Mouse (Mus musculus): ENCODE measurements around the gene Fam160a2. TPM values are rescaled to one million over a fixed set of nuclear protein-coding genes. Genes with fewer than 3 reads are reported as not detected.
A peak's percentile ranks its signal among the peaks of the same experiment; 100 is the strongest.

Gene Fam160a2
- total and polyA plus RNA-seq, 2 experiments from 2014 or later: 35.8 to 37.3 TPM

DNA sequence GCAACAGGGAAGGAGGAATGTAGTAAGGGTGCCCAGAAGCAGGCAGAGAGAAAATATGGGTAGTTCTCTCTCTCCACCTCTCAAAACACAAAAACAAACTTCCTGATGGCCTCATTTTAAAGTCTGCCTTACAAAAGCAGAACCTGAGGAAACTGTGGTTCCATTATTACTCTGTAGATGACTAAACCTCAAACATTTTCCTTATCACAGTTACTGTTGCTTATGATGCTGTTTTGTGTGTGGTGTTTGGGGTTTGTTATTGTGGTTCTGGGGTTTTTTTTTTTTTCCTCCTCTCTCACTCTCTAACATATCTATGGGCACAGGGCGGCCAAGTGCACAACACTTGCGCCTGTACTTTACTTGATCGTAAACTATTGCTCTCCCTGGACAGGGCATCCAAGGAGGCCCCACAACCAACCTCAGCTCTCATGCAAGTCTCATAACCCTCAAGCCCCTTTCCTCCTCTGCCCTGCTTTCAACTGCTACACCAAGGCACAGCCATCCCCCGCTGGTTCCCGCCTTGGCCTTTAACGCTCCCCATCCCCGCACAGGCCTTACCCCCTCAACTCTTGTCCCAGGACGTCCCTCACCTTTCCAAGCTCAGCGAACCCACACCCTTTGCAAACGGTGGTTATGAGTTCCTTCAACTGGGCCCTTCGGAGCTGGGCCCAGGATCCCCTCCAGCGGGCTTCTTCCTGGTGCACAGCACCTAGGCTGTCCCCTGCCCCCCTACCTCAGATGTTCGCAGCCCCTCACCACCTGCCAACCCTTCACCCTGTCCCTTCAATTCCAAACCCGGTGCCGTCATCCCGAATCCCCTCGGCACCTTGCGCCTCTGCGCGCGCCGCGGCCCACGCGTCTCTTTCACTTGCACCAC, 558 bp downstream of the Fam160a2 start:
- peak overlapping the region; percentile 90 for H3K9ac ChIP-seq (replicated peaks; ENCODE audit: low read length, poor library complexity, severe bottlenecking)
- H3K4me2 ChIP-seq (ENCODE audit: low read depth, low read length, poor library complexity, severe bottlenecking): peak overlapping the region; percentile 68
- no peaks in the 10 kb centered on the region for H3K27me3 ChIP-seq (ENCODE audit: insufficient read depth, low read length)
- no peaks in the 10 kb centered on the region for H3K9me3 ChIP-seq (ENCODE audit: low read length)
- no peak for DNase-seq (ENCODE audit: low spot score)
- H3K4me3 ChIP-seq (ENCODE audit: low read depth, low read length): peak overlapping the region; percentile 86
- peaks cover 4% of the 10 kb centered on the region; the same call in 1 of the 2 replicates for H3K4me1 ChIP-seq (ENCODE audit: insufficient read depth, low read length)
- ATAC-seq (ENCODE audit: low FRiP score): no peak; the same call in none of the 2 replicates
- H3K27ac ChIP-seq (ENCODE audit: low read depth, low read length): peak overlapping the region; percentile 65; the same call in 1 of the 2 replicates
- WGBS: 1% methylated on average over 25 of the region's 25 CpGs
- no peak for TF ChIP-seq CTCF (IDR thresholded peaks at IDR 0.05)
- no peaks in the 10 kb centered on the region for H3K36me3 ChIP-seq (ENCODE audit: insufficient read depth, low read length)

DNA sequence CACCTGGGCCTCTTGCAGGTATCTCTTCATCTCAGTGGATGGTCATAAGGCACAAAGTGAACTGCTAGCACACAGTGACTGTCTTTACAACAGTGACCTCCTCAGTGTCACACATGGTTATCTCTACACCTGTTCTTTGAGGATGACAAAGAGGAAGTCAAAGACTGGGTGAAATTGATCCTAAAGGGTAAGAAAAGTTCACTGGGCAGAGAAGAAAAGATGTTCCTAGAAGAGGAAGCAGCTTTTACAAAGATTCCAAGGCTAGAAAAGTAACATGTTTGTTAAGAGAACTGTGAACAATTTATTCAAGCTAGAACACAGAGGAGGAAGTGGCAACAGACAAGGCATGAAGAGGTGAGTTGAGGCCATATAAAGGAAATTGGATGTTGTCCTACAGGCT, 3.7 kb downstream of the Fam160a2 start:
- Histone ChIP-seq H3K4me2 (ENCODE audit: low read depth, low read length, poor library complexity, severe bottlenecking) (no peak overlapping the region), H3K27ac (ENCODE audit: low read depth, low read length) (no peak overlapping the region), H3K9ac (replicated peaks; ENCODE audit: low read length, poor library complexity, severe bottlenecking) (no peak overlapping the region), H3K4me3 (ENCODE audit: low read depth, low read length) (no peak overlapping the region), H3K9me3 (ENCODE audit: low read length) (no peaks in the 10 kb centered on the region), H3K36me3 (ENCODE audit: insufficient read depth, low read length) (no peaks in the 10 kb centered on the region; the same call in 1 of the 2 replicates), H3K27me3 (ENCODE audit: insufficient read depth, low read length) (no peaks in the 10 kb centered on the region), H3K4me1 (ENCODE audit: insufficient read depth, low read length) (peaks cover 4% of the 10 kb centered on the region; the same call in 1 of the 2 replicates)
- no peak for TF ChIP-seq CTCF (IDR thresholded peaks at IDR 0.05)
- ATAC-seq (ENCODE audit: low FRiP score): no peak
- DNase-seq (ENCODE audit: low spot score): no peak

DNA sequence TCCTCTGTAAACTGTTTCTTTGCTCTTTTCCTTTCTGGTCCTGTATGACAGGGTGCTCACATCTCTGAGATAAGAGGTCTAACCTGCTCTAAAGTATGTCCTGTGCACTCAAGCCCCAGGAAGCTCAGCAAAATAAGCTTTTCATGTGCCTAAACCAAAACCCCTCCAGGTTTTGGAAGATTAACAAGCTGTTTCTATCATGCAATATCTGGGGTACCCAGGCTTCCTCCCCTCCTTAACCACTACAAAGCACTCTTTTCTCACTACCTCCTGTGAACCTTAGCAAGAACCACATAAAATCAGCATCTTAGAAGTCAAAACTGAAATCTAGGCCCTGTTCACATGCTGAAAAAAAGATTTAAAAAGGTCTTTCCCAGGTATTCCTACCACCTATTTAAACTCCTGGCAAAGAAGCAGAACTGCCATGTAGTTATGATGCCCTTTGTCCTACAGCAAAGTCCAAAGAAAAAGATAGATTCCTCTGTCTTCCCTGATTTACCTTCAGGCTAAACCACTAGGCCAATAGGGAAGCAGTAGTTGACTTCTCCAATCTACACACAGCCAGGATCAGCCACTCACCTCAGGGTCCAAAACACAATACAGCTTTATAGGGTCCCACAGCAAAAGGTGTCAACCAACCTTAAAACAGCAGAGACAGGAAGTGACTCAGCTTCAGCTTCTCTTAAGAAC, 4.6 kb downstream of the Fam160a2 start:
- Histone ChIP-seq H3K4me2 (ENCODE audit: low read depth, low read length, poor library complexity, severe bottlenecking) (no peak overlapping the region), H3K27ac (ENCODE audit: low read depth, low read length) (no peak overlapping the region), H3K36me3 (ENCODE audit: insufficient read depth, low read length) (no peaks in the 10 kb centered on the region; the same call in 1 of the 2 replicates), H3K9ac (replicated peaks; ENCODE audit: low read length, poor library complexity, severe bottlenecking) (no peak overlapping the region), H3K4me1 (ENCODE audit: insufficient read depth, low read length) (peaks cover 4% of the 10 kb centered on the region; the same call in 1 of the 2 replicates), H3K4me3 (ENCODE audit: low read depth, low read length) (no peak overlapping the region), H3K9me3 (ENCODE audit: low read length) (no peaks in the 10 kb centered on the region), H3K27me3 (ENCODE audit: insufficient read depth, low read length) (no peaks in the 10 kb centered on the region)
- DNase-seq (ENCODE audit: low spot score) (no peak), ATAC-seq (ENCODE audit: low FRiP score) (no peak)
- TF ChIP-seq CTCF (IDR thresholded peaks at IDR 0.05): no peak

DNA sequence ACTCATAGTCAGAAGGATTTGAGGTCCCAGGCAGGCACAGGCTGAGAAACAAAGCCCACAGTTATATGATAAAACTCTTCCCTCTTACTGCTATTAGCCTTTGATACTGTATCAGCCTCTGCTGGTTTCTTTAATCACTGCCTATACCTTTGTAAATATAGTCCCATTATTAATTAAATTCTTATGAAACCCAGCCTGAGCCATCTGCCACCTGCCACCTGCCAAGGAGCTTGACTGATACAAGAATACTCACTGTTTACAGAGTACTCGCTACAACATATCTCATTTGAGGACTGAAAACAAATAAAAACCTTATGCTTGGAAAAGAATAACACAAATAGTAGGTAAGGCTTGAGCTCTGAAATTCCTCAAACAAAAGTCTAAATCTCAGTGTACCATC, 5.2 kb downstream of the Fam160a2 start:
- no peaks in the 10 kb centered on the region for H3K27me3 ChIP-seq (ENCODE audit: insufficient read depth, low read length)
- no peak overlapping the region for H3K4me2 ChIP-seq (ENCODE audit: low read depth, low read length, poor library complexity, severe bottlenecking)
- H3K4me3 ChIP-seq (ENCODE audit: low read depth, low read length): no peak overlapping the region
- ATAC-seq (ENCODE audit: low FRiP score) (no peak), DNase-seq (ENCODE audit: low spot score) (no peak)
- H3K36me3 ChIP-seq (ENCODE audit: insufficient read depth, low read length): peaks cover 6% of the 10 kb centered on the region
- peaks cover 4% of the 10 kb centered on the region; the same call in 1 of the 2 replicates for H3K4me1 ChIP-seq (ENCODE audit: insufficient read depth, low read length)
- no peak for TF ChIP-seq CTCF (IDR thresholded peaks at IDR 0.05)
- H3K9ac ChIP-seq (replicated peaks; ENCODE audit: low read length, poor library complexity, severe bottlenecking): no peak overlapping the region
- 74% methylated on average over 1 of the region's 1 CpGs for WGBS
- H3K27ac ChIP-seq (ENCODE audit: low read depth, low read length): no peak overlapping the region
- no peaks in the 10 kb centered on the region for H3K9me3 ChIP-seq (ENCODE audit: low read length)

DNA sequence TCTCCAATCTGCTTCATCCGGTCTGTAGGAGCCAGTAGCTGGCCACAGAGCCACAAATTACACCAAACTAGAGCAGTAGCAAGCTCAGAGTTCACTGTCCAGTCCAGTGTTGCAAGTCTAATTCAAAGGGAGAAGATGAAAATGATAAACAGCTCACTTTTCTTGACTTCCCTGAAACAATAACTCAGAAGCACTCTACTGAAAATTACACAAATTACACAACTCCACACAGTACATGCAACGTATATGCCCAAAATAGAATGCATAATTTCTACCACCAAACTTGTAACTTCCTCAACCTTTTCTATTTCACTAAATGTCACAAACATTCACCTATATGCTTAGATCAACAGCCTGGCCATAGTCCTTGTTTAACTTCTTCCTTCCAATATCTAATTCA, 9.6 kb downstream of the Fam160a2 start:
- no peaks in the 10 kb centered on the region for H3K4me1 ChIP-seq (ENCODE audit: insufficient read depth, low read length)
- WGBS: 94% methylated on average over 2 of the region's 2 CpGs
- H3K9ac ChIP-seq (replicated peaks; ENCODE audit: low read length, poor library complexity, severe bottlenecking): no peak overlapping the region
- TF ChIP-seq CTCF (IDR thresholded peaks at IDR 0.05): no peak
- H3K4me3 ChIP-seq (ENCODE audit: low read depth, low read length): no peak overlapping the region
- no peaks in the 10 kb centered on the region for H3K27me3 ChIP-seq (ENCODE audit: insufficient read depth, low read length)
- no peak overlapping the region for H3K27ac ChIP-seq (ENCODE audit: low read depth, low read length)
- no peak for ATAC-seq (ENCODE audit: low FRiP score)
- no peak overlapping the region for H3K4me2 ChIP-seq (ENCODE audit: low read depth, low read length, poor library complexity, severe bottlenecking)
- DNase-seq (ENCODE audit: low spot score): no peak
- peaks cover 38% of the 10 kb centered on the region for H3K36me3 ChIP-seq (ENCODE audit: insufficient read depth, low read length)
- H3K9me3 ChIP-seq (ENCODE audit: low read length): no peaks in the 10 kb centered on the region

DNA sequence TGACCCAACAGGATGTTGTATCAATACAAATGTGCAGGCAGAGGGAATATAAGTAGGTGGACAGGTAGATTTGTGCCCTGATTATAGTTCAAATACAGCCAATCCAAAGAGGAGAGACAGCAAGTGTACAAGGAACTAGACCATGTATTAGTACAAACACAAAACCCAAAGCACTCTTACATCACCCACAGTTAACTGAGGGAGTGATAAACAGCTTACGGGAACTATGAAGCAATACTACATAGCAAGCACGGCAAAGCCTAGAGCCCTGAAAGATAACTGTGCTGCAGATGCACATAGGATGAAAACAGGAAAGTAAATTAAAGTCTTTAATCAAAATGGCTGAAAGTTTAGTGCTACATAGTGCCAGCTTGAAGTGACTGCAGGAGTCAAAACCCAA, 12.2 kb downstream of the Fam160a2 start:
- no peak for DNase-seq (ENCODE audit: low spot score)
- no peaks in the 10 kb centered on the region for H3K27me3 ChIP-seq (ENCODE audit: insufficient read depth, low read length)
- no peak overlapping the region for H3K9ac ChIP-seq (replicated peaks; ENCODE audit: low read length, poor library complexity, severe bottlenecking)
- no peak overlapping the region for H3K27ac ChIP-seq (ENCODE audit: low read depth, low read length)
- H3K36me3 ChIP-seq (ENCODE audit: insufficient read depth, low read length): peaks cover 62% of the 10 kb centered on the region
- 94% methylated on average over 2 of the region's 2 CpGs for WGBS
- no peak for ATAC-seq (ENCODE audit: low FRiP score)
- no peaks in the 10 kb centered on the region for H3K4me1 ChIP-seq (ENCODE audit: insufficient read depth, low read length)
- TF ChIP-seq CTCF (IDR thresholded peaks at IDR 0.05): no peak
- H3K9me3 ChIP-seq (ENCODE audit: low read length): no peaks in the 10 kb centered on the region
- no peak overlapping the region for H3K4me3 ChIP-seq (ENCODE audit: low read depth, low read length)
- no peak overlapping the region for H3K4me2 ChIP-seq (ENCODE audit: low read depth, low read length, poor library complexity, severe bottlenecking)
